Mouse (Mus musculus): ENCODE measurements around the gene Tmem117. TPM values are rescaled to one million over a fixed set of nuclear protein-coding genes. Genes with fewer than 3 reads are reported as not detected.

Gene Tmem117
- polyA plus RNA-seq, 1 experiment from 2014 or later = 12.3 TPM

DNA sequence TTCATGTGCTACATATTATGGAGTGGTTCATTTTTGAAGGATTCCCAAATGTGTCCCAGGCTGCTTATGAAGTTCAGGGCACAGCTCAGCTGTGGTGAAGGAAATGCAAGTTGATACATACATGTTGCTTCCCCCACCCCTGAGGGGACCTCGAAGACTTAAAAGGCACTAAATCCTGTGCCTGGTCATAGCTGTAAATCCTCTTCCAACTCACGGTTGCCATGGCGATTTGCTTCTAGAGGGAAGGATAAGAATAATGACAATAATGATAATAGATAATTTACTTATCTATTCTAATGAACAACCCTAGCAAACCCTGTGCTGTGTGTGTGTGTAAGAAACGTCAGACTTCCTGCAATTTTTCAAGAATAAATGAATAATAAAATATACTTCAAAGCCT is 166.5 kb downstream of the Tmem117 start:
- no peak overlapping the region for H3K4me2 ChIP-seq
- H3K27me3 ChIP-seq (replicated peaks) = no peaks in the 10 kb centered on the region
- H3K4me3 ChIP-seq = no peak overlapping the region
- no peaks in the 10 kb centered on the region for H3K36me3 ChIP-seq (replicated peaks)
- ATAC-seq (replicated peaks) = 0 out of 2 replicates have a peak, but pooled peaks have one; percentile 56
- H3K9me3 ChIP-seq = no peaks in the 10 kb centered on the region
- H3K4me1 ChIP-seq = peaks cover 12% of the 10 kb centered on the region
- no peak overlapping the region; the same call in 1 of the 2 replicates for H3K27ac ChIP-seq
- no peak overlapping the region for H3K9ac ChIP-seq
- WGBS = 37% methylated on average over 4 of the region's 4 CpGs

DNA sequence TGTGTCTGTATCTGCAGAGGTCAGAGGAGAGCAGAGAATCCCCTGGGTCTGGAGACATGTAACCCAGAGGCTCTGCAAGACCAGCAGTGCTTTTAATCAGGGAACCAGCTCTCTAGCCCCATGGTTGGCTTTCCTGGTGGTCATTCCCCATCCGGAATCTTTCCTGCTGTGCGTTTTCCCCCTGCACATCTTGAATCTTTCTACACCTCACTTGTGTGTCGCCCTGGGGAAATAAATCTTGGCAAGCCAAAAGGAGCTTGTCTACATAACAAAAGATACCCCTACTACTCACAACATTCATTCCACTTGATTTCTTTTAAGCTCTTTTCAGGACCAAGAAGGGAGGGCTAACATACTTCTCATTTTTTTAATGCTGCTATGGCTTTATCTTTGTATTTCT is 169.2 kb downstream of the Tmem117 start:
- no peak overlapping the region for H3K9ac ChIP-seq
- 19% methylated on average over 3 of the region's 3 CpGs for whole genome bisulfite sequencing
- H3K27ac ChIP-seq = no peak overlapping the region
- no peak for ATAC-seq (replicated peaks)
- no peak overlapping the region for H3K4me2 ChIP-seq
- H3K9me3 ChIP-seq = no peaks in the 10 kb centered on the region
- H3K27me3 ChIP-seq (replicated peaks) = no peaks in the 10 kb centered on the region
- no peaks in the 10 kb centered on the region for H3K36me3 ChIP-seq (replicated peaks)
- H3K4me1 ChIP-seq = peaks cover 29% of the 10 kb centered on the region
- H3K4me3 ChIP-seq = no peak overlapping the region

DNA sequence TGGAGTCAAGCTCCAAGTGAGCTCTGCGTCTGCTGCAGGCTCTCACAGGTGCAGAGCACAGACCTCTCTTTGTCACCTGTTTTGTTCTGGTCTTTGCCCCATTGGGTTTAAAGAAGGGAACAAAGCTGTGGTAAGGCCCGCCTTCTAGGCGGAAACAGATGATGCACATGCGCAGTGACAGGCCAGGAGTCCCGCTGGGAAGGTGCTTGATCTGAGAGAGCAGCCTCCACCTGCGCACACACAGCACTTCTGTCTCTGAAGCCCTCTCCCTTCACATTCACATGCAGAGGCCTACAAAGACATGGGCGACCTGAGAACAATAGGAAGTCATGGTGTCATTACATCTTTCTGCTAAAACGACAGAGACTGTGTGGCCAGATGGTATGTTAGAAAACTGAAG is 172.4 kb downstream of the Tmem117 start:
- ATAC-seq (replicated peaks) = no peak
- H3K27me3 ChIP-seq (replicated peaks) = no peaks in the 10 kb centered on the region
- H3K4me1 ChIP-seq = peaks cover 25% of the 10 kb centered on the region
- no peak overlapping the region for H3K27ac ChIP-seq
- no peak overlapping the region for H3K4me3 ChIP-seq
- no peaks in the 10 kb centered on the region for H3K9me3 ChIP-seq
- H3K4me2 ChIP-seq = no peak overlapping the region
- WGBS = 58% methylated on average over 8 of the region's 8 CpGs
- no peak overlapping the region for H3K9ac ChIP-seq
- H3K36me3 ChIP-seq (replicated peaks) = no peaks in the 10 kb centered on the region

DNA sequence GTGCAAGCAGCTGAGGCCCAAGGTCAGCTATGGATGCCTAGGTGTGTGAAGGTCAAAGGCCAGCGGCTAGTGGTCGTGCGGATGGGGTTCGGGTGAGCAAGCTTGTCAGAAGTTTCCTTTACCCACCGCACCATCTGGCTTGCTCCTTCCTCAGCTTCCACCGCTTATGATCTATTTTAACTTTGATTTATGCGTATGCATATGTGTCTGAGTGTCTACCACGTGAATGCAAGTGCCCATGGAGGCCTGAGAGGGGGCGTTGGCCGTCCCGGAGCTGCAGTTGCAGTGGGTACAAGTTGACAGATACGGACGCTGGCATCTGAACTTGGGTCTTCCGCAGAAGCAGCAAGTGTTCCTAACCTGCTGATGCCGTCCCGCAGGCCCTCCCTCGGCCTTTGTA is 173.8 kb downstream of the Tmem117 start:
- Histone ChIP-seq H3K9ac (no peak overlapping the region), H3K4me1 (peaks cover 25% of the 10 kb centered on the region), H3K9me3 (no peaks in the 10 kb centered on the region), H3K36me3 (replicated peaks) (no peaks in the 10 kb centered on the region), H3K27ac (no peak overlapping the region), H3K27me3 (replicated peaks) (no peaks in the 10 kb centered on the region), H3K4me2 (no peak overlapping the region), H3K4me3 (no peak overlapping the region)
- 84% methylated on average over 17 of the region's 17 CpGs for WGBS
- ATAC-seq (replicated peaks) = no peak

DNA sequence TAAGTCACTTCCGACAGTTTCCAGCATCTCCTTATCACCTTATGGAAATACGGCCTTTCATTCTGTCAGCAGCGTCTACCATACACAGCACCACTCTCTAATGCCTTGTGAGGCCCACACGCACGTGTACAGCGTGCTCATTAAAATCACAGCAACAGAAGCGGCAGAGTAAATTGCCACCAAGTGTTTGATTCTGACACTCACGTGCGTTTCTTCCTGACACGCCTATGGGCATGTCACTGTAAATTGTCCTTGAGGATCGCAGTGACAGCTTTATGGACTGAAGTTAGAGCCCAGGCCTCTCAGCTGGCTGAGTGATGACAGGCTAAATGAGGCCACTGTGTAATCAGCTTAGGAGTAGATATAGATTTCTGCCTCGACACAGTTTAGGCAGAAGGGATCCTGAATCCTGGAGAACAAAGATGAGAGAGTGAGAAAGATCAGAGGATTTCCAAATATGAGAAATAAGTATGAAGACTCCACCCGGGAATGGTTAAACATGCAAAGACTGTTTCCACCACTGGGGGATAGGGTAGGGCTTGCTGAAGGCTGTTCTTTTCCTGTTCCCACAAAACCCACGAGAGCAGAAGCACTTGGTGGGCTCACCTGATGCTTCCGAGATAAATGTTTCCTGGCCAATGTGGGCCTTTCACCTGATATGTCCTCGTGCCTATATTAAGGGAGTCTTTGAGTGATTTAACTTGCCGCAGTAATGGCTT is 174.8 kb downstream of the Tmem117 start:
- 39% methylated on average over 17 of the region's 17 CpGs for WGBS
- no peak overlapping the region for H3K27ac ChIP-seq
- H3K9ac ChIP-seq = no peak overlapping the region
- H3K4me2 ChIP-seq = no peak overlapping the region
- no peaks in the 10 kb centered on the region for H3K36me3 ChIP-seq (replicated peaks)
- no peaks in the 10 kb centered on the region for H3K9me3 ChIP-seq
- peaks cover 25% of the 10 kb centered on the region for H3K4me1 ChIP-seq
- ATAC-seq (replicated peaks) = peak; percentile 88
- H3K27me3 ChIP-seq (replicated peaks) = no peaks in the 10 kb centered on the region
- no peak overlapping the region for H3K4me3 ChIP-seq

DNA sequence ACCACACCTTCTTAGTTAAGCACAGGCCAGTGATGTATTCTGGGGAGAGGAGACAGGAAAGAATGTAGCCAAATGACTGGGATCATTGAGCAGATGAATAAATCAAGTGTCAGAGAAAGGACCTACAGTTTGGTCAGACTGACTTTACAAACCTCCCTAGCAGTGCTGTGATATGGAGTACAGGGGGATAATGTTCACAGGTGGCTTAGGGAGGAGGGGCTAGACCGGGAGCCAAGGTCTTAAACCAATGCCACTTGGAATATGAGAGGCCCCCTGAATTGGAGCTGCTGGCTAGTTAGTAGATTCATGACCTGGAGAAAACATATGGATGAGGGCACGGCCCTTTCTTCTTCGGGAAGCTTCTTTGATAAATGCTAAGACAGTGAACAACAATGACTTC is 177.0 kb downstream of the Tmem117 start:
- Histone ChIP-seq H3K36me3 (replicated peaks) (no peaks in the 10 kb centered on the region), H3K4me2 (no peak overlapping the region), H3K9me3 (no peaks in the 10 kb centered on the region), H3K4me3 (no peak overlapping the region), H3K4me1 (peaks cover 29% of the 10 kb centered on the region), H3K9ac (no peak overlapping the region), H3K27me3 (replicated peaks) (no peaks in the 10 kb centered on the region), H3K27ac (no peak overlapping the region)
- ATAC-seq (replicated peaks) = no peak
- WGBS = 93% methylated on average over 3 of the region's 3 CpGs

DNA sequence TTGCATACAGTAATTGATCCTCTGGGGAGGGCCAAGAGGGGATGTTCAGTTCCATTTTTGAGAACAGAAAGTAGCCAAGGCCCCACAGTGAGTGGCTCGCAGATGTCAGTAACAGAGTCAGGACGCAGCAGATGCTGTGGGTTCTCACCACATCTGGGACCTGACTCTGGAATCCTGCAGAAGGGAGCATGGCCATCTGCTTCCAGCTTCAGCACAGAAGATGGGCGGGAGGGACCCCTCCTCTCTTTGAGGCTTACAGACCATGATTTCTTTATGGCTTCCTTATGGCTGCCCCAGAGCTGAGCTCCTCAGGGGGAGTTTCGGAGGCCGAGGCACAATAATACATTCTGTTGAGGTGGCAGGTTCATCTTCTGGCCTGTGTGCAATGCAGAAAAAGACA is 182.5 kb downstream of the Tmem117 start:
- Histone ChIP-seq H3K9ac (no peak overlapping the region), H3K27me3 (replicated peaks) (no peaks in the 10 kb centered on the region), H3K4me3 (no peak overlapping the region), H3K27ac (no peak overlapping the region), H3K4me1 (peaks cover 9% of the 10 kb centered on the region; the same call in 1 of the 2 replicates), H3K36me3 (replicated peaks) (no peaks in the 10 kb centered on the region), H3K4me2 (no peak overlapping the region), H3K9me3 (no peaks in the 10 kb centered on the region)
- no peak for ATAC-seq (replicated peaks)
- 48% methylated on average over 5 of the region's 5 CpGs for WGBS

DNA sequence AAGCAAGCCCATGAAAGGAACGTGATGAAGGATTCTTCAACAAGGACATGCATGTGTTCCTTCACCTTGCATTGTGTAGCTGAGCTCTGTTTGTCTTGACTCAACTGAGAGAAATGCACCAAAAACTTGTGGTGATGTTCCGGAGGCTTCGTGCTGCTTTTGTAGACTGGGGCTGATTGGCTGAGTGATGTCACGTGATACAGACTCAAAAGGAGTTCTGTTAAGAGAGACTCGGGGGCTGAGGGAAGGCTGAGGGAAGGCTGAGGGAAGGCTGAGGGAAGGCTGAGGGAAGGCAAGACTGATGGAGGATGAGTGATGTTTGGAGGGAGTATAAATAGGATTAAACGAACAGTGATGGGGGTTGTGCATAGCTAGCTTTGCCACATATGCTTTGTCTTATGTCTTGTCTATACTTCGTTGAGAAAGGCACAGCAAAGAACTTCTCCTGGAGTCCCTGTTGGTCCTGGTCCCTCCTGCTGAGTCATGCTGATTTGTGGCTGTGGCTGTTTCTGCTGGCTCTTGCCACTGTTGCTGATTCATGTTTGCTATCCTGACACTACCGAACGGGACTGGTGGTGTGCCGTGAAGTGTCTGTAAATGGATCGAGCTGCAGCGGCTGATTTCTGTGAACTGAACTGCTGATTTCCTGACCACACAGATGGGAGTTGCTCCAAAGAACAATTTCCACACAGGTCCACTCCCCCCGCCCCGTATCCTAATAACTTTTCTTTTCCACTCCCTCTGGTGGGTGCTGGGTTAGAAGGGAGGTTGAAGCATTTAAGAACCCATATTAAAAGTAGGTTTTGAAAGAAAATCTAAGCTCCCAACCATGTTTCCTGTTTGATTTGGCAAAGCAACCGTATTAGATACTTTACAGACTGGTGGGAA is 185.4 kb downstream of the Tmem117 start:
- Histone ChIP-seq H3K9ac (no peak overlapping the region), H3K27ac (no peak overlapping the region), H3K4me2 (no peak overlapping the region), H3K36me3 (replicated peaks) (no peaks in the 10 kb centered on the region), H3K27me3 (replicated peaks) (no peaks in the 10 kb centered on the region), H3K4me1 (peaks cover 9% of the 10 kb centered on the region; the same call in 1 of the 2 replicates), H3K4me3 (no peak overlapping the region), H3K9me3 (no peaks in the 10 kb centered on the region)
- ATAC-seq (replicated peaks) = no peak
- 86% methylated on average over 15 of the region's 15 CpGs for WGBS

DNA sequence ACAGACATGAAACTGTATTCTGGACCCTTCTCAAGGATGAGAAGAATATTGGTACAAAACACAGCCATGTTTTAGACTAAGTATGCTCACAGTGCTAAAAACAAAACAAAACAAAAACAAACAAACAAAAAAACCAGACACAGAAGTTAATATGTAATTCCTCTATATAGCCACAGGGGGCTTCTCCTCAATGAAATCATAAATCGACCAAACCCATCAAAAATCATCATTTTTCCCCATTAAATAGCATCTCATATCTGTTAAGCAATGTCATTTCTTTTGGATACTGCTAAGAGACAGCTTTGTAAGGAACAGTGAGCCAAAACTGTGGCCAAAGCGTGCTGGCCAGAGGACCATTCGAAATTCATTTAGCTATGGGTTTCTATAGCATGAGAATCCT is 206.6 kb downstream of the Tmem117 start:
- WGBS = 93% methylated on average over 3 of the region's 3 CpGs
- no peak overlapping the region for H3K9ac ChIP-seq
- H3K36me3 ChIP-seq (replicated peaks) = no peaks in the 10 kb centered on the region
- H3K4me1 ChIP-seq = no peaks in the 10 kb centered on the region
- ATAC-seq (replicated peaks) = no peak
- no peak overlapping the region for H3K4me3 ChIP-seq
- no peak overlapping the region for H3K27ac ChIP-seq
- H3K4me2 ChIP-seq = no peak overlapping the region
- no peaks in the 10 kb centered on the region for H3K27me3 ChIP-seq (replicated peaks)
- no peaks in the 10 kb centered on the region for H3K9me3 ChIP-seq

DNA sequence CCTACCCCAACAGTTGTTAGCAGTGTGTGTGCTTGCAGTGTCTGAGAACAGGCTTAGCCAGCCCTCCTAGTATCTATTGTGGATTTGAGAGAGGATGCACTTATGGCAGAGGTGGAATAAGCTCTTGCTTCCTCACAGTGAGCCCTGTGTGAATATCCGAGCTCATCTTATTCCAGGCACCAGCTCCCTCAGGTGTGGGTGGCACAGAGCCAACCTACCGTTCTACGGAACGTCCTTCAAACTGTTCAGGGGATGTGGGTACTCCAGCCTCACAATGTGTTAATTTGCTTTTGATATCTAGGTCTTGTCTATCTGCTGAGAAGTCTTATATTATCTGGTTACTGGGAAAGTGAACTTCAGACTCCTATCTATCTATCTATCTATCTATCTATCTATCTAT is 209.6 kb downstream of the Tmem117 start:
- Histone ChIP-seq H3K27ac (no peak overlapping the region), H3K27me3 (replicated peaks) (no peaks in the 10 kb centered on the region), H3K4me3 (no peak overlapping the region), H3K4me1 (no peaks in the 10 kb centered on the region), H3K9ac (no peak overlapping the region), H3K4me2 (no peak overlapping the region), H3K9me3 (no peaks in the 10 kb centered on the region), H3K36me3 (replicated peaks) (no peaks in the 10 kb centered on the region)
- 72% methylated on average over 4 of the region's 4 CpGs for WGBS
- ATAC-seq (replicated peaks) = no peak

DNA sequence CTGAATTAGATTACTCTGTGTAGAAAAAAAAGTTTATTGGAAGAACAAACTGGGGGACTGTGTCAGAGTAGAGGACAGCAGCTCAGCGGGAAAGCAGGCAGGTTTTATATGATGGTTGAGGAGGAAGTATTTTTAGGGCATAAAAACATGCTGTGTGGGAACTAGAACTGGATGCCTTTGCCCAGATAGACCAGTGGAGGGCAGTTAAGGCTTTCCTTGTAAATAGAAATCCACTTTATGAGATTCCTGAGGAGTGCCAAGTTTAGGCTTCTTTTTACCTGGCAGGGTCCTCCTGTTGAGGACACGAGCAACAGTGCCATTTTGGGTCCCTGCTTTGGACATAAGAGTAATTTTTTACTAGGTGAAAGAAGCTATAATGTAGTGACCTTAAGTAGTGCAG is 218.5 kb downstream of the Tmem117 start:
- WGBS = 83% methylated on average over 2 of the region's 2 CpGs
- Histone ChIP-seq H3K27ac (no peak overlapping the region), H3K27me3 (replicated peaks) (no peaks in the 10 kb centered on the region), H3K4me3 (no peak overlapping the region), H3K4me2 (no peak overlapping the region), H3K4me1 (no peaks in the 10 kb centered on the region), H3K36me3 (replicated peaks) (no peaks in the 10 kb centered on the region), H3K9me3 (no peaks in the 10 kb centered on the region), H3K9ac (no peak overlapping the region)
- no peak for ATAC-seq (replicated peaks)

DNA sequence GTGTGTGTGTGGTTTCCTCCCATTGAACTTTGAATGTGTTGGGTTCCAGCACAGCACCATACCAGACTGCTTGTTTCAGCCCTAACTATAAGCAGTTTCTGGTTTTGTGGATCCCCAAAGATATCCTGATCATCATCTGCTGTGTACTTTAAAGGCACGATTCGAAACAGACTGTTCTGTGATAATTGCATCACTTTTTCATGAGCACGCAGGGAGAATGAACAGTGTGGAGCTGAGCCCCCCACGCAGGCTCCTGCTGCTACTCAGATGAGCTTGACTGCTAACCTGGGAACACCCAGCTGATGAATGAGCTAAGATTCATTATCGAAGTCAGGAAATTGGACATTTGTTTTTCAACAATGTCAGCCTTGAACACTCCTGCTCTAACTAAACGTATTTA is 230.6 kb downstream of the Tmem117 start:
- Histone ChIP-seq H3K9me3 (no peaks in the 10 kb centered on the region), H3K27ac (no peak overlapping the region), H3K4me1 (peaks cover 10% of the 10 kb centered on the region), H3K27me3 (replicated peaks) (0 out of 2 replicates have a peak, but pooled peaks cover 3% of the 10 kb centered on the region), H3K4me2 (no peak overlapping the region), H3K4me3 (no peak overlapping the region), H3K9ac (no peak overlapping the region), H3K36me3 (replicated peaks) (no peaks in the 10 kb centered on the region)
- ATAC-seq (replicated peaks) = no peak
- WGBS = 81% methylated on average over 6 of the region's 6 CpGs
